Mouse (Mus musculus) thymus, postnatal 36 days (tissue): Measurements from ENCODE around the gene Sin3a.

Experiments
- DNase-seq, 2 experiments: peaks; one replicate each; pipeline ENCODE4 v3.0.0; 2022; ENCODE audit warnings: mixed read lengths in 2 of 2

Sin3a gene

GRCm38 (mm10) chr9:57071801-57072351 is at the start of gene Sin3a:
Gene Sin3a (plus strand): TSS chr9:57072040.
- DNase-seq: peak; percentile 71 to 78

GRCm38 (mm10) chr9:57031756-57032155 is 40.1 kb upstream of the Sin3a start:
- DNase-seq: no peak

GRCm38 (mm10) chr9:57056237-57056636 is 15.6 kb upstream of the Sin3a start:
- peak; percentile 7 to 29 for DNase-seq

GRCm38 (mm10) chr9:57064164-57064563 is 7.7 kb upstream of the Sin3a start:
- no peak for DNase-seq

- DNase-seq: no peak
These were observed 3.6 kb upstream of the Sin3a start for GRCm38 (mm10) chr9:57068266-57068665.

GRCm38 (mm10) chr9:57070262-57070661 is 1.6 kb upstream of the Sin3a start:
- no peak for DNase-seq

GRCm38 (mm10) chr9:57070800-57071545 is 867 bp upstream of the Sin3a start:
- no peak for DNase-seq

- no peak for DNase-seq
These were observed 717 bp downstream of the Sin3a start for GRCm38 (mm10) chr9:57072526-57072988.

- peak; percentile 92 to 98 for DNase-seq
These were observed 1.3 kb downstream of the Sin3a start for GRCm38 (mm10) chr9:57072989-57073789.

- DNase-seq: no peak
These were observed 1.9 kb downstream of the Sin3a start for GRCm38 (mm10) chr9:57073790-57074094.

- DNase-seq: peak; percentile 43 to 52
These were observed 2.5 kb downstream of the Sin3a start for GRCm38 (mm10) chr9:57074171-57074821.

GRCm38 (mm10) chr9:57074822-57075603 is 3.2 kb downstream of the Sin3a start:
- peak; percentile 66 to 78 for DNase-seq

GRCm38 (mm10) chr9:57075681-57076381 is 4.0 kb downstream of the Sin3a start:
- peak; percentile 98 to 99 for DNase-seq

GRCm38 (mm10) chr9:57076701-57077660 is 5.1 kb downstream of the Sin3a start:
- DNase-seq: peak; percentile 86 to 90

GRCm38 (mm10) chr9:57082236-57082635 is 10.4 kb downstream of the Sin3a start:
- DNase-seq: no peak

- no peak for DNase-seq
These were observed 45.5 kb downstream of the Sin3a start for GRCm38 (mm10) chr9:57117261-57117755.

GRCm38 (mm10) chr9:57129641-57130040 is 57.8 kb downstream of the Sin3a start:
- no peak for DNase-seq

- peak; percentile 93 for DNase-seq
These were observed 59.0 kb downstream of the Sin3a start, which contains the start of gene Man2c1 for GRCm38 (mm10) chr9:57130577-57131433. Gene Man2c1 (plus strand): TSS chr9:57130690.

- DNase-seq: no peak
These were observed 65.4 kb downstream of the Sin3a start for GRCm38 (mm10) chr9:57137246-57137645.
